Mouse (Mus musculus) heart, embryonic 16.5 days (tissue): ENCODE results near the gene Sec24b. TPM values are rescaled to one million over a fixed set of nuclear protein-coding genes. Genes with fewer than 3 reads are reported as not detected.
A peak's percentile ranks its signal among the peaks of the same experiment; 100 is the strongest.

ENCODE experiments used
- ATAC-seq: fragments of 200-750 bp; cut with Nextera tagmentation; replicated peaks from 2 replicates; pipeline ENCODE4 v1.8.0; 2017; ENCODE audit warnings: moderate number of reproducible peaks; ENCODE audit not compliant: insufficient read depth, low FRiP score; ENCODE audit errors: extremely low read depth
- H3K27ac ChIP-seq: fragments of 300-500 bp; sonication (generic); 2 replicates; pipeline ENCODE4 v1.5.1; 2014; ENCODE audit warnings: mild to moderate bottlenecking, low read length, control low read depth, moderate library complexity
- H3K27me3 ChIP-seq: fragments of 300-500 bp; sonication (generic); 2 replicates; pipeline ENCODE4 v1.6.1; 2014; ENCODE audit warnings: low read length, mixed read lengths; ENCODE audit not compliant: control insufficient read depth, insufficient read depth
- H3K36me3 ChIP-seq: fragments of 300-500 bp; sonication (generic); 2 replicates; pipeline ENCODE4 v1.6.1; 2014; ENCODE audit not compliant: control insufficient read depth, insufficient read depth
- H3K4me1 ChIP-seq: fragments of 300-500 bp; sonication (generic); 2 replicates; pipeline ENCODE4 v1.6.1; 2014; ENCODE audit warnings: low read length, mixed read lengths; ENCODE audit not compliant: control insufficient read depth, insufficient read depth
- H3K4me2 ChIP-seq: fragments of 300-500 bp; sonication (generic); 2 replicates; pipeline ENCODE4 v1.6.1; 2014; ENCODE audit warnings: low read depth, mild to moderate bottlenecking, control low read depth, low read length
- H3K4me3 ChIP-seq: fragments of 300-500 bp; sonication (generic); 2 replicates; pipeline ENCODE4 v1.5.1; 2014; ENCODE audit warnings: mild to moderate bottlenecking, control low read depth, low read length
- H3K9ac ChIP-seq: fragments of 300-500 bp; sonication (generic); 2 replicates; pipeline ENCODE4 v1.6.1; 2014; ENCODE audit warnings: low read length, control low read depth
- H3K9me3 ChIP-seq: fragments of 300-500 bp; sonication (generic); replicated peaks from 2 replicates; pipeline ENCODE4 v1.6.1; 2016; ENCODE audit warnings: low read length; ENCODE audit not compliant: control insufficient read depth
- WGBS: fragments of 180-500 bp; shearing (Covaris S2); extraction: QIAGEN DNeasy Blood & Tissue Kit; methylation state at CpG from one replicate; pipeline ENCODE4 v1.1.7; 2014; 5-methylcytosine and 5-hydroxymethylcytosine counted together
- polyA plus RNA-seq: library from polyadenylated mRNA; unstranded; fragments of >200 nt; fragmentation: Nextera tagmentation; extraction: Ambion mirVana; gene quantifications from 2 replicates; pipeline ENCODE4 v1.2.1, GENCODE M21; 2015

Sec24b gene
- polyA plus RNA-seq, 1 experiment from 2014 or later = 25.8 TPM

DNA sequence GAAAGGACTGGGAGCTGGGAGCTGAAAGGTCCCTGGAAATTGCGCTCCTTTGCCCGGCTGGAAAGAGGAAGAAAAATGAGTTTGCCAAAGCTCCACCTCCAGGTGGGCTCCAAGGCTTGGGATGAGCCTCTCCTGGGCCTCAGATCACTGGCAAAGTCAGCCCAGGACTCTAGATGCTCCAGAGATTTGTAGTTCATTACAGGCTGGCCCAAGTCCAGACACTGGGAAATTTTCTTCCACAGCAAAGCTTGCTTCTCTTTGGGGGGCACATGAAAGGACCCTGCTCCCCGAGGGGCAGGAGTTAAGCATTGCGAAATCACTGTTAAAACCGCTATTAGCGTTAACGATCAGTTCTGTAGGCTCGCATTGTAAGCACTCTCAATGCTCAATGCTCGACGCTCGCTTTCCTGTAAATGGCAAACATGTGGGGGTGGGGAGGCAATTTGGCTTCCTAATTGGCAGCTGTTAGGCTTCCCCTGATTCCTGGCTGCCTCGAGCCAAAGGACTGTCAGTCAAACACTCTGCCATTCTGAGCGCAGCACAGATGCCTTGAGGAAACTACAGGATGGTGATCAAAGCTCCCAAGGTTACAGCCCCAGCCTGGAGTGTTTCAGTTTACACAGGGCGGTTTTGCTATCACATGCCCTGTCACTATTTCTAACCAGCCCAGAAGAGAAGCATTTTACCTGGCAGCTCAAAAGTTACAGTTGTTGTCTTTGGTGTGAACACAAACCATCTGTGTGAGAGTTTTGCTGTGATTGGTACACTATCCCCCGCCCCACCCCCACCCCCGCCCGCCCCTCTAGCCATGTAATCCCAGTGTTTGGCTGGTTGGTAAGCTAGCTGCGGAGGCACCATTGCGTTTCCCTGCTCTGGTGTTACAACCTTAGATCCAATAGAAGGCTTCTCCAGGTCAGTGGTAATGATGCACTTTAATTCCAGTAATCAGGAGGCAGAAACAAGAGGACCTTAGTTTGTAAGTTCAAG is 90.5 kb downstream of the Sec24b start:
- Histone ChIP-seq H3K4me2 (peak overlapping the region; percentile 98), H3K9me3 (no peaks in the 10 kb centered on the region), H3K27ac (no peak overlapping the region), H3K36me3 (no peaks in the 10 kb centered on the region), H3K27me3 (peaks cover 11% of the 10 kb centered on the region), H3K4me3 (peak overlapping the region; percentile 75), H3K4me1 (peaks cover 9% of the 10 kb centered on the region), H3K9ac (peak overlapping the region; percentile 72)
- ATAC-seq = peak; percentile 25; the same call in 1 of the 2 replicates
- 16% methylated on average over 19 of the region's 19 CpGs for WGBS

DNA sequence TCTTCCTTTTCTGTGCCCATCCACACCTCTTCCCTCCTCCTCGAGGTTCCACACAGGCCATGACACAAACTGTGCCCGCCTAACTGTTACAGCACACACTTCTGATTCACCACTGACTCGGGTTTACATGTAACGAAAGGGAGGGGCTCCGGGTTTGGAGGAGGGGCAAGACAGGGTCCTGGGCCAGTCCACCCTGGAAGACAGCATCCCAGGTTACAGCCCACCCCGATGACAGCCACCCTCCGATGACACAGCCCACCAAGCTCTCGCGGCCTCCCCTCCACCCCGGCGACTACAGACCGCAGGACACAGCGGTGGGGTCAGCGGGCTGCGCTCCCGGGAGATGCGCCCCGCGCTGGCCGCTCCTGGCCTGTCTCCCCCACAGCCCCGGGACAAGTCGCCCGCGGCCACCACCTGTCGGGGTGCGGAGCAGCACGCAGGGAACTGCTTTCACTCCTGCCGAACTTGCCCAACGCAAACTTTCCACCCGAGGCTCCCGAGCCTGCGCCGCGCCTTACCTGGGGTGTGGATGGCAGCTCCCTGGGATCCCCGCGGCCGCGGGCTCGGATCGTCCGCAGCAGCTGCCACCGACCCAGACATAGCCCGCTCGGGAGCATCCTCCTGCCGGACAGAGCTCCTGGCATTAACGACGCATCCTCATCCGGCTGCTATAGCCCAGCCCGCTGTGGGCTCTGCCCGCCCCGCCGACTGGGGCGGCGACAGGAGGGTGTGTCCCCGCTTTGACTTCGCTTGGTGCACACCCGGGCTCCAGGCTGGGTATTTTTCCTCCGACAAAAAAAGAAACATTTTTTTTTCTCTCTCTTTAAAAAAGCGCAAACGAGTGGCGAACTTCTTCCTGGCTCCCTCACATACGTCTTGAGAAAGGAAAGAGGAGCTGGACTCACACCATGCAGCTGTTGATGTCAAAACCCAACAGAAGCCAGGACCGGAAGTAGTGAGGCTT is 91.6 kb downstream of the Sec24b start, which contains the start of gene Mcub:
TSS of gene Mcub (minus strand) at position 775 of the 964 bp plus-strand sequence.
- H3K9ac ChIP-seq = peak within 1 kb of the TSS; percentile 72
- peak; percentile 71 for ATAC-seq
- H3K9me3 ChIP-seq = no peaks in the 10 kb centered on the region
- H3K36me3 ChIP-seq = no peaks in the 10 kb centered on the region
- no peak within 1 kb of the TSS for H3K27ac ChIP-seq
- peak within 1 kb of the TSS; percentile 98 for H3K4me2 ChIP-seq
- H3K27me3 ChIP-seq = peaks cover 11% of the 10 kb centered on the region
- H3K4me3 ChIP-seq = peak within 1 kb of the TSS; percentile 75
- under 1% methylated on average over 63 of the region's 63 CpGs for WGBS
- H3K4me1 ChIP-seq = peaks cover 9% of the 10 kb centered on the region

DNA sequence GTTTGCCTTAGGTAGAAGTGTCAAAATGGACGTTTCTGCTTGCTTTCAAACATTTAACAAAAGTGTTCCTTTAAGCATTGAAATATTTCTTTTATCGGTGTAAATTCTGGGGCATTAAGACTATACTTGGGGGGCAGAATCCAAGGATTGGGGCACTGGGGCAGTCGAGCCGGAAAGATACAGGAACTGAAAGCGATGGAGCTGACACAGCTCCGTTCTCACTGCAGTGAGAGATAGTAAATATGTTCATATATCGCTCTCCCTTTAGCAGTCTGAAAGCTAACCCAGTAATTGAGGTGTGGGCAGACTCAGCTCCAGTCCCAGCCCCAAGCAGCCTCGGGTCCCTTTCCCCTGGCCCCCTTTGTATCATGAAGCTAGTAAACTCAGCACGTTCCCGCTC is 92.3 kb downstream of the Sec24b start:
- peak overlapping the region; percentile 98 for H3K4me2 ChIP-seq
- H3K4me1 ChIP-seq = peaks cover 9% of the 10 kb centered on the region
- H3K4me3 ChIP-seq = peak overlapping the region; percentile 75
- WGBS = 33% methylated on average over 10 of the region's 10 CpGs
- peak overlapping the region; percentile 72 for H3K9ac ChIP-seq
- no peak overlapping the region for H3K27ac ChIP-seq
- no peaks in the 10 kb centered on the region for H3K36me3 ChIP-seq
- peaks cover 11% of the 10 kb centered on the region for H3K27me3 ChIP-seq
- ATAC-seq = no peak
- H3K9me3 ChIP-seq = no peaks in the 10 kb centered on the region

DNA sequence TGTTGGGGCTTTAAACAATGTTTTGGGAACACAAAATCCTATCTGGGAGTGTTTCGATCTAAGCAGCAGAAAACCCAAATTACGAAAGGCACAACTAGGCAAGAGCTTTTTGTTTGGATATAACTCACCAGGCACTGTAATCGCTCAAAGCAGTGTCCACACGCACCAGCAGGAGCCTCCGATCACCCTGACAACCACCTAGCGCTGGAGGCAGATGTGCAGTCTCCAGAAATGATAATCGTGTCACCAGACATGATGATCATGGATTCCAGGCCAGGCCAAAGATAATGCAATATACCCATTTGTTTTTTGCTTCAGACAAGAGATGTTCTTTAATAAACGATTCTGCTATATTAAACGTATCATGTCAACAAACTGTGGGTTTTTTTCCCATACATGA is 93.5 kb downstream of the Sec24b start:
- no peak overlapping the region for H3K27ac ChIP-seq
- no peaks in the 10 kb centered on the region for H3K9me3 ChIP-seq
- peaks cover 9% of the 10 kb centered on the region for H3K4me1 ChIP-seq
- 77% methylated on average over 9 of the region's 9 CpGs for WGBS
- peaks cover 11% of the 10 kb centered on the region for H3K27me3 ChIP-seq
- no peak for ATAC-seq
- no peaks in the 10 kb centered on the region for H3K36me3 ChIP-seq
- no peak overlapping the region for H3K4me3 ChIP-seq
- H3K9ac ChIP-seq = no peak overlapping the region
- no peak overlapping the region for H3K4me2 ChIP-seq

DNA sequence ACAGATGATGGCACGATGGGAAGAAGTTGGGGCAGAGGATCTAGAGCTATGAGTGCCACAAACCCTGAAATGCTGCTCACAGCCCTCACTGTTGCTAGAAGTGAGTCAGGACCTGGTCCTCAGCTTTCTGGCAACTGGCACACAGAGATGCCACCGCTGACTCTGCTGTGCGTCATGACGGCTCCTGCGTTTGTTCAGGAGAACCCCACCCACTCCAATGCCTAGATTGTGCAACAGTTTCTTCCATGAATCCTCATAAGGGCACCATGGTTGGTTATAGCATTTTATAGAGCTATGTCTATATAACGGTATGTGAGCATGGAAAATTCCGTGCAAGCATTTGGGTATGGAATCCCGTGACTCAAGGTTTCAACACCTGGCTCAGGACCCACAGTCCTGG is 96.7 kb downstream of the Sec24b start:
- Histone ChIP-seq H3K27ac (no peak overlapping the region), H3K4me2 (no peak overlapping the region), H3K9ac (no peak overlapping the region), H3K27me3 (peaks cover 9% of the 10 kb centered on the region), H3K36me3 (no peaks in the 10 kb centered on the region), H3K9me3 (no peaks in the 10 kb centered on the region), H3K4me1 (no peaks in the 10 kb centered on the region; the same call in 1 of the 2 replicates), H3K4me3 (no peak overlapping the region)
- WGBS = 87% methylated on average over 8 of the region's 8 CpGs
- ATAC-seq = no peak

DNA sequence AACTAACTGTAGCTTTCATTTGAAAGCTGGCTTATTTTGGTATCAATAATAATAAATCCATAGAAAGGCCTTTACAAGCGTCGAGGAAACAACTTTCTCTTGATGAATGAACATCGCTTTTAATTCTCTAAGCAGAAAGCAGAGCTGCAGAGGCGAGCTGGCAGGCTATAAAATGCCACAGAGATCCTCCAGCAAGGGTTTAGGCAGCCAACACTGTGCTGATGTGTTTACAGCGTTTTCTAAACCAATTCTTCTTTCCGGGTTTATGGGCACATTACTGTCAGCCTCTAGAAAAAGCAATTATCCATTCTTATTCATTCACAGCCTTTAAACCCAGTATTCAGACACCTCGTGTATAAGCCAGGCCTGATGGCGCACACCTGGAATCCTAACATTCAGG is 98.8 kb downstream of the Sec24b start:
- no peaks in the 10 kb centered on the region for H3K9me3 ChIP-seq
- no peak overlapping the region for H3K27ac ChIP-seq
- WGBS = 85% methylated on average over 8 of the region's 8 CpGs
- H3K4me3 ChIP-seq = no peak overlapping the region
- H3K36me3 ChIP-seq = no peaks in the 10 kb centered on the region
- H3K4me2 ChIP-seq = no peak overlapping the region
- H3K9ac ChIP-seq = no peak overlapping the region
- no peak for ATAC-seq
- H3K4me1 ChIP-seq = no peaks in the 10 kb centered on the region
- H3K27me3 ChIP-seq = no peaks in the 10 kb centered on the region

DNA sequence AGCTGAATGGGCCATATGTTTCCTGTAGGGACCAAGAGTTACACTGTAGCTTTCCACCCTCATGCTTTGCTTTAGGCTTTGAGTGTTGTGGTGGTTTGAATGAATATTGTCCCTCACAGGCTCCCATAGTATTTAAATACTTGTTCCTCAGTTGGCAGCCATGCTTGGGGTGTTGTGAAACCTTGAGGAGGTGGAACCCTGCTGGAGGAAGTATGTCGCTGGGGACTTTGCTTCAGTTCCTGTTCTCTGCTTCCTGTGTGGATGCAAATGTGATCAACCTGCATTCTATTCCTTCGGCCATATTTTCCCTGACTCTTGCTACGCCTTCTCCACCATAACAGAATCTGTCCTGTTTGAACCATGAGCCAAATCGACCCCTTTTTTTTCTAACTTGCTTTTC is 108.1 kb downstream of the Sec24b start:
- 77% methylated on average over 4 of the region's 4 CpGs for WGBS
- Histone ChIP-seq H3K4me3 (no peak overlapping the region), H3K4me2 (no peak overlapping the region), H3K27me3 (no peaks in the 10 kb centered on the region), H3K9ac (no peak overlapping the region), H3K36me3 (no peaks in the 10 kb centered on the region), H3K9me3 (no peaks in the 10 kb centered on the region), H3K4me1 (no peaks in the 10 kb centered on the region), H3K27ac (no peak overlapping the region)
- ATAC-seq = no peak

DNA sequence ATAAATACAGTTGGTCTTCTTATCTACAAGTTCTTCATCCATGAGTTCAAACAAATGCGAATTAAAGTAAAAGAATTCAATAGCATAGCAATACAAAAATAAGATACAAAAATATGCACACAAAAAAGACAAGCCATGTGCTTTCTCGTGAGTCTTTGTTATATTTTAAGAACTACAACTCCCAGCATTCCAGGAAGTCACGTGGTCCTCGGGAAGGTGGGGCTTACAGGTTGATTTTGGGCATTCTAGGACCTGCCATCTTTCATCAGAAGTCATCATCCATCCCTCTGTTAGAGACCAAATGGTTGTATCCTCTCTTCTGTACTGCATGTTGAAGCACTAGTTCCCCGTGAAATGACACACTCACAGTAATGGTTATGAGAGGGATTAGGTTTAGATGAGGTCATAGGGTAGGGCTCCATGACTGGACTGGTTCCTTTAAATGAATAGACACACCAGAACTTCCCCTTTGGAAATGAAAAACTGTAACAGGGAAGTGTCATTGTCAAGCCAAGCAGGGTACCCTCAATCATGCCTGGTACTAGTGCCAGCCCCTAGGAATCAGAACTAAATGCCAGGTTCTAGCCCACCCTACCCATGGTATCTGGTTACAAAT is 112.1 kb downstream of the Sec24b start:
- no peak for ATAC-seq
- no peak overlapping the region for H3K27ac ChIP-seq
- H3K9me3 ChIP-seq = no peaks in the 10 kb centered on the region
- H3K4me1 ChIP-seq = no peaks in the 10 kb centered on the region
- no peaks in the 10 kb centered on the region for H3K36me3 ChIP-seq
- H3K9ac ChIP-seq = no peak overlapping the region
- H3K4me2 ChIP-seq = no peak overlapping the region
- 77% methylated on average over 5 of the region's 5 CpGs for WGBS
- H3K27me3 ChIP-seq = no peaks in the 10 kb centered on the region
- H3K4me3 ChIP-seq = no peak overlapping the region
